Mouse (Mus musculus) liver, embryonic 16.5 days (tissue): ENCODE data around the gene Brd4. TPM values are rescaled to one million over a fixed set of nuclear protein-coding genes. Genes with fewer than 3 reads are reported as not detected.

Source experiments
- ATAC-seq: fragments of 200-750 bp; cut with Nextera tagmentation; 2 replicates; pipeline ENCODE4 v1.8.0; 2017; ENCODE audit warnings: low read depth, mild to moderate bottlenecking, moderate number of reproducible peaks, moderate library complexity
- H3K27ac ChIP-seq: fragments of 300-500 bp; sonication (generic); 2 replicates; pipeline ENCODE4 v1.5.1; 2014; ENCODE audit warnings: mild to moderate bottlenecking, low read length
- H3K27me3 ChIP-seq: fragments of 300-500 bp; sonication (generic); 2 replicates; pipeline ENCODE4 v1.6.1; 2014; ENCODE audit warnings: low read depth, low read length, mixed read lengths; ENCODE audit not compliant: control insufficient read depth, insufficient read depth
- H3K36me3 ChIP-seq: fragments of 300-500 bp; sonication (generic); 2 replicates; pipeline ENCODE4 v1.6.1; 2014; ENCODE audit warnings: mild to moderate bottlenecking; ENCODE audit not compliant: control insufficient read depth, insufficient read depth
- H3K4me1 ChIP-seq: fragments of 300-500 bp; sonication (generic); 2 replicates; pipeline ENCODE4 v1.6.1; 2014; ENCODE audit warnings: low read depth, low read length, mixed read lengths; ENCODE audit not compliant: control insufficient read depth
- H3K4me2 ChIP-seq: fragments of 300-500 bp; sonication (generic); 2 replicates; pipeline ENCODE4 v1.6.1; 2014; ENCODE audit warnings: low read depth, low read length, mixed read lengths
- H3K4me3 ChIP-seq: fragments of 300-500 bp; sonication (generic); 2 replicates; pipeline ENCODE4 v1.5.1; 2014; ENCODE audit warnings: low read depth, mild to moderate bottlenecking, low read length
- H3K9ac ChIP-seq: fragments of 300-500 bp; sonication (generic); 2 replicates; pipeline ENCODE4 v1.6.1; 2014; ENCODE audit warnings: low read depth, low read length
- H3K9me3 ChIP-seq: fragments of 300-500 bp; sonication (generic); replicated peaks from 2 replicates; pipeline ENCODE4 v1.6.1; 2016; ENCODE audit warnings: low read length; ENCODE audit not compliant: control insufficient read depth
- WGBS: fragments of 180-500 bp; shearing (Covaris S2); extraction: QIAGEN DNeasy Blood & Tissue Kit; methylation state at CpG from one replicate; pipeline ENCODE4 v1.1.7; 2014; ENCODE audit not compliant: insufficient replicate concordance; 5-methylcytosine and 5-hydroxymethylcytosine counted together
- polyA plus RNA-seq: library from polyadenylated mRNA; unstranded; fragments of >200 nt; fragmentation: Nextera tagmentation; extraction: Ambion mirVana; gene quantifications from 2 replicates; pipeline ENCODE4 v1.2.1, GENCODE M21; 2015

The Brd4 gene
- polyA plus RNA-seq, 1 experiment from 2014 or later = 36.0 TPM

GRCm38 (mm10) chr17:32179621-32180491 lies 104.7 kb downstream of the Brd4 start:
- Histone ChIP-seq H3K36me3 (no peaks in the 10 kb centered on the region), H3K4me2 (no peak overlapping the region), H3K4me3 (no peak overlapping the region), H3K4me1 (no peaks in the 10 kb centered on the region), H3K27ac (no peak overlapping the region), H3K9me3 (no peaks in the 10 kb centered on the region), H3K9ac (no peak overlapping the region), H3K27me3 (no peaks in the 10 kb centered on the region)
- peak; percentile 47; the same call in 1 of the 2 replicates for ATAC-seq
- WGBS = 56% methylated on average over 11 of the region's 11 CpGs

GRCm38 (mm10) chr17:32176919-32177318 lies 107.6 kb downstream of the Brd4 start:
- H3K9ac ChIP-seq = no peak overlapping the region
- no peaks in the 10 kb centered on the region for H3K9me3 ChIP-seq
- H3K27ac ChIP-seq = no peak overlapping the region
- 70% methylated on average over 4 of the region's 4 CpGs for WGBS
- H3K4me3 ChIP-seq = no peak overlapping the region
- H3K36me3 ChIP-seq = no peaks in the 10 kb centered on the region
- no peaks in the 10 kb centered on the region for H3K27me3 ChIP-seq
- H3K4me1 ChIP-seq = no peaks in the 10 kb centered on the region
- H3K4me2 ChIP-seq = no peak overlapping the region
- no peak for ATAC-seq

- Histone ChIP-seq H3K9me3 (no peaks in the 10 kb centered on the region), H3K27ac (no peak overlapping the region), H3K9ac (no peak overlapping the region), H3K27me3 (no peaks in the 10 kb centered on the region), H3K4me2 (no peak overlapping the region), H3K4me1 (peaks cover 10% of the 10 kb centered on the region), H3K4me3 (no peak overlapping the region), H3K36me3 (no peaks in the 10 kb centered on the region)
- WGBS = 49% methylated on average over 7 of the region's 7 CpGs
- no peak for ATAC-seq
Measured at GRCm38 (mm10) chr17:32173166-32173565, 111.4 kb downstream of the Brd4 start.

- WGBS = 37% methylated on average over 2 of the region's 2 CpGs
- H3K4me1 ChIP-seq = peaks cover 10% of the 10 kb centered on the region
- no peaks in the 10 kb centered on the region for H3K36me3 ChIP-seq
- ATAC-seq = no peak
- H3K9me3 ChIP-seq = no peaks in the 10 kb centered on the region
- H3K27ac ChIP-seq = no peak overlapping the region
- H3K4me2 ChIP-seq = no peak overlapping the region
- H3K4me3 ChIP-seq = no peak overlapping the region
- H3K9ac ChIP-seq = no peak overlapping the region
- peaks cover 5% of the 10 kb centered on the region; the same call in 1 of the 2 replicates for H3K27me3 ChIP-seq
Measured at GRCm38 (mm10) chr17:32172485-32172884, 112.0 kb downstream of the Brd4 start.

- Histone ChIP-seq H3K36me3 (no peaks in the 10 kb centered on the region), H3K9me3 (no peaks in the 10 kb centered on the region), H3K27me3 (peaks cover 30% of the 10 kb centered on the region), H3K27ac (no peak overlapping the region), H3K4me1 (peaks cover 23% of the 10 kb centered on the region), H3K9ac (no peak overlapping the region), H3K4me2 (0 out of 2 replicates have a peak overlapping the region, but pooled peaks have one; percentile 7), H3K4me3 (no peak overlapping the region)
- 24% methylated on average over 4 of the region's 4 CpGs for WGBS
- peak; percentile 53 for ATAC-seq
Measured at GRCm38 (mm10) chr17:32169518-32170225, 114.8 kb downstream of the Brd4 start.

GRCm38 (mm10) chr17:32166687-32167086 lies 117.8 kb downstream of the Brd4 start, which contains the start of gene Notch3:
Gene Notch3 (minus strand): TSS chr17:32166852.
- no peaks in the 10 kb centered on the region for H3K36me3 ChIP-seq
- peak within 1 kb of the TSS; percentile 29; the same call in 1 of the 2 replicates for H3K9ac ChIP-seq
- peak; percentile 32; the same call in 1 of the 2 replicates for ATAC-seq
- 3% methylated on average over 20 of the region's 39 CpGs for WGBS
- no peaks in the 10 kb centered on the region for H3K9me3 ChIP-seq
- peaks cover 25% of the 10 kb centered on the region for H3K4me1 ChIP-seq
- H3K4me2 ChIP-seq = peak within 1 kb of the TSS; percentile 74
- peak within 1 kb of the TSS; percentile 50 for H3K4me3 ChIP-seq
- H3K27ac ChIP-seq = no peak within 1 kb of the TSS
- peaks cover 60% of the 10 kb centered on the region for H3K27me3 ChIP-seq

GRCm38 (mm10) chr17:32165803-32166595 lies 118.5 kb downstream of the Brd4 start:
- Histone ChIP-seq H3K4me3 (peak overlapping the region; percentile 50), H3K36me3 (no peaks in the 10 kb centered on the region), H3K27me3 (peaks cover 67% of the 10 kb centered on the region), H3K4me1 (peaks cover 25% of the 10 kb centered on the region), H3K9ac (peak overlapping the region; percentile 29; the same call in 1 of the 2 replicates), H3K27ac (no peak overlapping the region), H3K4me2 (peak overlapping the region; percentile 74), H3K9me3 (no peaks in the 10 kb centered on the region)
- ATAC-seq = no peak
- 2% methylated on average over 37 of the region's 43 CpGs for WGBS

- Histone ChIP-seq H3K27ac (no peak overlapping the region), H3K9ac (no peak overlapping the region), H3K27me3 (peaks cover 73% of the 10 kb centered on the region), H3K36me3 (no peaks in the 10 kb centered on the region), H3K4me2 (peak overlapping the region; percentile 74), H3K4me3 (peak overlapping the region; percentile 50; the same call in 1 of the 2 replicates), H3K4me1 (peaks cover 25% of the 10 kb centered on the region), H3K9me3 (no peaks in the 10 kb centered on the region)
- ATAC-seq = no peak
- WGBS = 13% methylated on average over 8 of the region's 9 CpGs
Measured at GRCm38 (mm10) chr17:32165266-32165802, 119.2 kb downstream of the Brd4 start.
